Mouse (Mus musculus) CH12.LX (cell line): ENCODE results near the gene Nek11.

Experiments
- CTCF ChIP-seq, 2 experiments: IDR thresholded peaks in 1 of 2; conservative IDR thresholded peaks in 1 of 2; 2 replicates each; pipeline ENCODE4 v1.5.1; 2011 to 2012; ENCODE audit warnings: low read depth in 2 of 2, low read length in 2 of 2, improper control_type of control experiment in 1 of 2, inconsistent platforms in 1 of 2, mild to moderate bottlenecking in 1 of 2, moderate library complexity in 1 of 2
- MAFK ChIP-seq: IDR thresholded peaks from 2 replicates; pipeline ENCODE4 v1.6.1; 2011; ENCODE audit warnings: low read length, improper control_type of control experiment; ENCODE audit not compliant: insufficient replicate concordance
- POLR2A ChIP-seq: IDR thresholded peaks from 2 replicates; pipeline ENCODE4 v1.6.1; 2011; ENCODE audit warnings: low read depth, mild to moderate bottlenecking, improper control_type of control experiment, low read length
- RAD21 ChIP-seq: IDR thresholded peaks from 2 replicates; pipeline ENCODE4 v1.6.1; 2011; ENCODE audit warnings: low read depth, mild to moderate bottlenecking, low read length, improper control_type of control experiment, moderate library complexity
- RCOR1 ChIP-seq: conservative IDR thresholded peaks from 2 replicates; pipeline ENCODE4 v1.6.1; 2012; ENCODE audit warnings: low read depth, mild to moderate bottlenecking, inconsistent platforms, low read length, improper control_type of control experiment
- TCF12 ChIP-seq: IDR thresholded peaks from 2 replicates; pipeline ENCODE4 v1.6.1; 2014; ENCODE audit warnings: low read depth, mild to moderate bottlenecking, inconsistent platforms, low read length, improper control_type of control experiment
- USF1 ChIP-seq: IDR thresholded peaks from 2 replicates; pipeline ENCODE4 v1.6.1; 2014; ENCODE audit warnings: low read depth, mild to moderate bottlenecking, inconsistent platforms, low read length, improper control_type of control experiment

- TF ChIP-seq RCOR1, result no peak
- TF ChIP-seq CTCF (conservative IDR thresholded peaks at IDR 0.05 in 1 of 2, IDR thresholded peaks at IDR 0.05 in 1 of 2; ENCODE audit: low read depth in 2 of 2, low read length in 2 of 2), result no peak
- TF ChIP-seq TCF12, result no peak
- TF ChIP-seq POLR2A, result no peak
- no peak for TF ChIP-seq MAFK
- TF ChIP-seq USF1, result no peak
- no peak for TF ChIP-seq RAD21
Observed at GRCm38 (mm10) chr9:105274925-105275324, 120.4 kb downstream of the Nek11 start.
